Mouse (Mus musculus): Measurements from ENCODE around the gene 4931409K22Rik.

GRCm38 (mm10) chr5:24541144-24541569 lies 15.5 kb downstream of the 4931409K22Rik start:
- TF ChIP-seq CTCF (IDR thresholded peaks at IDR 0.05; ENCODE audit: low read depth, low read length), result no peak
- TF ChIP-seq POLR2A (IDR thresholded peaks at IDR 0.05; ENCODE audit: insufficient read depth, low read length), result no peak
